Mouse (Mus musculus): ENCODE data around the gene Cat.
A peak's percentile ranks its signal among the peaks of the same experiment; 100 is the strongest.

The Cat gene

GRCm38 (mm10) chr2:103432695-103433275 is 52.2 kb downstream of the Cat start:
- no peak for DNase-seq

DNA sequence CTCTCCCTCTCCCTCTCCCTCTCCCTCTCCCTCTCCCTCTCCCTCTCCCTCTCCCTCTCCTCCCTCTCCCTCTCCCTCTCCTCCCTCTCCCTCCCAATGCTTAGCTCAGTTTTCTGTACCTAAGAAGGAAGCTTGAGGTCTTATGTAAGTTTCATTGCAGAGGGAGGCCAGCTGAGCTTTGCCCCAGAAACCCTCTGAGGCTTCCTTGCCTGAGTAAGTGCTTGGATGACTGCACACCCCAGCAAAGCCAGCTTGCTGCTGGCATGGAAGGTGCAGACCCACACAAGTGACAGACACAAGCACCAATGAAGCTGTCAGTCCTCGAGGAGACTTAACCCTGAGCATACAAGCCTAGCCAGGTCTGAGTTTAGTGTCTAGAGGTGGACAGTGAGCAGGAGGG is 54.2 kb downstream of the Cat start:
- DNase-seq: no peak

GRCm38 (mm10) chr2:103428356-103428755 is 56.6 kb downstream of the Cat start:
- no peak for DNase-seq

DNA sequence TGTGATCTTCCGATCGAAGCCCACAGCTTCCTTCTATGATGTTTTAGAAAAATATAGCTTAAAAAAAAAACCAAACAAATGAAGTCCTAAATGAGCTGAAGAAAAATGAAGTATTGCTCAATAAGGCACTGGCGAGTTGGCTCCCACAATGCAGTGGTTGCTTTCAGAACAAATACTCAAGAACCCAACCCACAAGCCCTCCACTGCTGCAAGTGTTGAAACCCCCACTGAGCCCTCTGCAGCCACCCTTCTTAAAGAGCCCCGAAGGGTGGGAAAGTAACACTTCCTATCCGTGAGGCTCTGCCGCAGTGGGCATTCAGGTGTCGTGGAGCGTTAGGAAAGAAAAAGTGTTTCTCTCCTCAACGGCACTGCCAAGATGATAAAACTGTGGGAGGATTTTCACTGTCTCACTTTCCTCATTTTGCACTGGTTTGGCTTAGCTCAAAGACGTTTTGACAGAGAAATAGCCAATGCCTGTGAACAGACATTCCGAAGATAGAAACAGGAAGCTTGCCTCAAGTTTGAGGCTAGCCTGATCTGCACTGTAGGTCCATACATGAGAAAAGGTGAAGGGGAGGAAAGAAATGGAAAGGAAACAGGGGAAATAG is 59.4 kb downstream of the Cat start:
- DNase-seq: no peak

DNA sequence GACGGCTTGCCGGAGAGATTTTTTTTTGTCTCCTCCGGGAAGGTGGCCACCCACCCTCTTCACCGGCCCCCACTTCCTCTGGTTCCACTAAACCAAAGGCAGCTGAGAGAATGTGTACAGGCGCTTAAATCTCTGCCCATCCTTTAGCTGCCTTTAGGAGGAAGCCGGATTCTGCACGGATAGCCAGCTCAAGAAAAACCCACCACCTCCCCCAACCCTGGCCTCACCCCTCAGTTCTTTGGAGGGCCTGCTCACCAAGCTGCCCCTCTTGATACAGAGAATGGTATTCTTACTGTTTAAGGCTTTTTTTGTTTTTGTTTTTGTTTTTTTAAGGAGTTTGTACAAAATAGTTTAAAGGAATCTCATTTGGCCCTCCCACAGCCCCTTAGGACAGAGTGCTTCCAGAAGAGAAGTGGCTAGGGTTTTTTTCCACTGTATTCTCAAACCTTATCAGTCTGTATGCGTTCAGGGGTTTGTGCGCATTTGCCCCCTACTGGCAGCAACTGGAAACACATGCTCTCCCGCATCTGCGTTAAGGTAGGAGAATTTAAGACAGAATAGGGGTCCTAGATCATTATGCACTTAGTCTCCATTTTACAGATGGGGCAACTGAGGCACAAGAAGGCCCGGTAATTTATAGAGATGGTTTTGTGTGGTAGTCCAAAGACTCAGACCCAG is 60.5 kb downstream of the Cat start:
- peak; percentile 78 for DNase-seq

GRCm38 (mm10) chr2:103423884-103424283 is 61.1 kb downstream of the Cat start:
- no peak for DNase-seq

DNA sequence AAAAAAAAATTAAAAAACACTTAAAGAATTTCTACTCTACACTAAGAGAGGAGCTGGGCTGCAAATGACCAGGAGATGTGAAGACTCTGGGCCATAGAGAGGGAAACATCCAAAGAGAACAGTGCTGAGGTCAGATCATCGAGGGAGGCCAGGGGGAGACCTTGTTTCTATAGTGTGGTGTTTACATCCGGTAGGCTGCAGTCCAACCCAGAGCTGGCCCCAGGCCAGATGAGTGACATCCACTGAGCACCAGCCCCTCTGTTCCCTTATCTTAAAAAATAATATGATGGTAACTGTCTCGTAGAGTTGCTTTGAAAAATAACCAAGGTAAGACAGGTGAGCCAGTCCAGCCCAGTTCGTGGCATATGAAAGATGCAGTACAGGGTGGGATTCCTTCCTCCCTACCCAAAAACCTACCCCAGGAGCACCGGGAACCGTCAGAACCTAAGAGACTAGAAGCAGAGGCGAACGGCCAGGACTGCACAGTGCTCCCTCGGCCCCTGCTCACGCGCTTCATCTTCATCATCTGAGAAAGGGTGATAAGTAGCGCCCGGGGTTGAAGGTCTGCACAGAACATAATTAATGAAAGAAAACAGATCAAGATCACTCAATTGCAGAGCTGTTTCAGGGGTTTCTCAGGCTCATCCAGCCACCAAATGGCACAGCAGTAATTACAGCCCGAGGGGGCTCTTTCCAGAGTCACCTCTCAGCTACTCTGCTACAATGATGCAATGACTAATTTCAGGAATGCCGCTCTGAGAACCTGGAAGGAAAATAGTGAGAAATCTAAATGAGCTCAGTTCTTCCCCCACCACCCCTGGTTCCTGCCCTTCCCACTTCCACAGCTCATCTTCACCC is 64.1 kb downstream of the Cat start:
- DNase-seq: no peak

DNA sequence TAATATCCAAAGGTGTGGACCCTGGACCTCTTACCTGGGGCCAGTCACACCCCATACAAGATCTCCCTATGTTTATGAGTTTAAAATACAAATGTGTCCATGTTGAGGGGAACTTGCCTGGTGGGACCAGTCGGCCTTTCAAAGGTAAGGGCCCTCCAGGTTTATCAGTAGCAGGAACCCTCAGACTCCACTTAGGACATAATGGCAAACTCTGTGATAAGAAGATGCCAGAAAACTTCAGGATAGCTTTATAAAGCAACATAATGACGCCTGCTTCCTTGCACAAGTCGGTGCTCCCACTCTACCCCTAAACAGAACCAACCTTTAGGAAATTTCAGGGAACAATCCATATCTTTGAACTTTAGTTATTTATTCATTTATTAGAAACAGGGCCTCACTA is 69.2 kb downstream of the Cat start:
- no peak for DNase-seq

- DNase-seq: no peak
Observed at GRCm38 (mm10) chr2:103413381-103413780, 71.6 kb downstream of the Cat start.

DNA sequence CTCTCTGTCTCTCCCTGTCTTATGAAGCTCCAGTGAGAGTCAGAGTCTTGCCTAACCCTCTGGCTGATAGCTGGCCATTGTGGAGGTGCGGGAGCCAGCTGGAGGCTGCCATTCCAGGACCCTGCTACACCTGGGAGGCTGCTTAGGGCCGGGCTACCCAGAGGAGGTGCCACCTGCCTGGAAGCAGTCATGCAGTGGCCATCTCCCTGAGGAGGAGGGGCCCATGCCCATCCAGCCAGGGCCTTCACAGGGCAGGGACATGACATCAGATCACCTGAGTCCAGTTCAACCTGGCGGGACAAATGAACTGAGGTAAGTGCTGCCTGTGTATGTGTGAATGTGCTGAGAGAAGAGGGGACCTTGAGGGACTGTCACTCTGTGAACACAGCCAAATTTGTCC is 73.1 kb downstream of the Cat start:
- no peak for DNase-seq

DNA sequence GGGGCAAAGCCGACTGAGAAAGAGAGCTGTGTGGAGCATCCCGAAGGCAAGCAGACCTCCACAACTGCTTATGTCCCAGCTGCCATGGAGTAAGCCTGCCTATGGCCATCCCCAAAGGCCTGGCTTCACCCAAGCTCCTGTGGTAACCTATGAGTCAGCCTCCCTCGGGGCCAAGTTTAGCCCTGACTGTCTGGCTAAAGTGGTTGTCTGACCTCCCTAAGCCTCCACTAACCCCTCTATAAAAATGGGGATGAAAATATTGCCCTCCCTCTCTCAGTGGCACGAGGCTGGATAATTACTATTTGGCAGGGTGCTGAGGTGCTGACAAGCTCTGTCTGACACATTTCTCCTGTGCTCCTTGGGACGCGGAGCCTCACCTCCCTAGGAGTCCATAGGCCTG is 73.6 kb downstream of the Cat start, which contains the start of gene Elf5:
Gene Elf5, plus strand, starts transcription at position 341 of the 400 bp plus-strand sequence.
- no peak for DNase-seq

DNA sequence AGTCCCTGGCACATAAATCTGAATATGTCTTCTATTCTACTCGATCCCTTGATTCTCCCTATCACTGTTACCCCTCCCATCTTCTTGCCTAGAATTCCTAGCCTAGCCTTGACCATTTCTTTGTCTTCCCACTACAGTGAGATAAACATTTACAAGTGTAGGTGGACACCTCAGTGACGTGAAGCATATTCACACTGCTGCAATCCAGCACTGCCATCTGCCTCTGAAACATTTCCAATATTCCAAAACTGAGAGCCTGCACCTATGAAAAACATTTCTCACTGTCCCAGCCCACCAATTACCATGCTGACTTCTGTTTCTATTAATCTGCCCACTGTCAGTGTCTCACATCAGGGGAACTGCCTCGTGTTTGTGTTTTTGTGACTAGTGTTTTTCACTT is 78.7 kb downstream of the Cat start:
- DNase-seq: no peak

Data from thymus, postnatal 4 days (tissue).